Mouse (Mus musculus) c-Kit-negative CD71-positive TER-119-positive erythroid progenitor cells, embryonic 14.5 days (primary cell): ENCODE measurements around the gene Ecpas.
A peak's percentile ranks its signal among the peaks of the same experiment; 100 is the strongest.

Experiments used
- DNase-seq: peaks from one replicate; pipeline ENCODE4 v3.0.0-alpha.2; 2013; ENCODE audit warnings: low read depth, low spot score

Ecpas gene

GRCm38 (mm10) chr4:58911069-58911830 is 1.3 kb downstream of the Ecpas start:
- peak; percentile 48 for DNase-seq

- DNase-seq = no peak
Observed at GRCm38 (mm10) chr4:58910175-58911068, 2.1 kb downstream of the Ecpas start.

GRCm38 (mm10) chr4:58907453-58907852 is 5.1 kb downstream of the Ecpas start:
- DNase-seq = no peak

- DNase-seq = no peak
Observed at GRCm38 (mm10) chr4:58898318-58898717, 14.2 kb downstream of the Ecpas start.

GRCm38 (mm10) chr4:58897436-58897835 is 15.1 kb downstream of the Ecpas start:
- no peak for DNase-seq

GRCm38 (mm10) chr4:58894399-58894798 is 18.1 kb downstream of the Ecpas start:
- no peak for DNase-seq

- DNase-seq = no peak
Observed at GRCm38 (mm10) chr4:58890035-58890782, 22.3 kb downstream of the Ecpas start.

- DNase-seq = no peak
Observed at GRCm38 (mm10) chr4:58888568-58888967, 24.0 kb downstream of the Ecpas start.

- DNase-seq = no peak
Observed at GRCm38 (mm10) chr4:58887626-58888025, 24.9 kb downstream of the Ecpas start.

GRCm38 (mm10) chr4:58886778-58887177 is 25.8 kb downstream of the Ecpas start:
- no peak for DNase-seq

GRCm38 (mm10) chr4:58885341-58885740 is 27.2 kb downstream of the Ecpas start:
- DNase-seq = no peak

- DNase-seq = no peak
Observed at GRCm38 (mm10) chr4:58883841-58884240, 28.7 kb downstream of the Ecpas start.

GRCm38 (mm10) chr4:58874373-58874772 is 38.2 kb downstream of the Ecpas start:
- DNase-seq = no peak

GRCm38 (mm10) chr4:58867242-58867641 is 45.3 kb downstream of the Ecpas start:
- DNase-seq = no peak

- no peak for DNase-seq
Observed at GRCm38 (mm10) chr4:58832908-58833307, 79.6 kb downstream of the Ecpas start.

GRCm38 (mm10) chr4:58825921-58826320 is 86.6 kb downstream of the Ecpas start:
- no peak for DNase-seq

- DNase-seq = no peak
Observed at GRCm38 (mm10) chr4:58787616-58788015, 124.9 kb downstream of the Ecpas start, which contains the start of gene Olfr267. Gene Olfr267, minus strand, starts transcription at chr4:58787716.

GRCm38 (mm10) chr4:58786659-58787058 is 125.9 kb downstream of the Ecpas start:
- DNase-seq = no peak

- no peak for DNase-seq
Observed at GRCm38 (mm10) chr4:58763417-58763816, 149.1 kb downstream of the Ecpas start.

- no peak for DNase-seq
Observed at GRCm38 (mm10) chr4:58749510-58749909, 163.0 kb downstream of the Ecpas start.

GRCm38 (mm10) chr4:58749101-58749500 is 163.4 kb downstream of the Ecpas start:
- no peak for DNase-seq
